Mouse (Mus musculus) neural tube, embryonic 13.5 days (tissue): ENCODE results near the gene Ap2a1. TPM values are rescaled to one million over a fixed set of nuclear protein-coding genes. Genes with fewer than 3 reads are reported as not detected.

Experiments
- ATAC-seq: fragments of 200-750 bp; cut with Nextera tagmentation; 2 replicates; pipeline ENCODE4 v1.8.0; 2017; ENCODE audit warnings: low read depth, mild to moderate bottlenecking, moderate TSS enrichment, moderate library complexity
- H3K27ac ChIP-seq: fragments of 300-500 bp; sonication (generic); replicated peaks from 2 replicates; pipeline ENCODE4 v1.5.1; 2015; ENCODE audit warnings: moderate library complexity, mild to moderate bottlenecking, inconsistent platforms
- H3K27me3 ChIP-seq: fragments of 300-500 bp; sonication (generic); 2 replicates; pipeline ENCODE4 v1.6.1; 2015; ENCODE audit warnings: mild to moderate bottlenecking, inconsistent platforms
- H3K36me3 ChIP-seq: fragments of 300-500 bp; sonication (generic); 2 replicates; pipeline ENCODE4 v1.6.1; 2015; ENCODE audit warnings: mild to moderate bottlenecking, inconsistent platforms
- H3K4me1 ChIP-seq: fragments of 300-500 bp; sonication (generic); replicated peaks from 2 replicates; pipeline ENCODE4 v1.6.1; 2015; ENCODE audit warnings: inconsistent platforms
- H3K4me2 ChIP-seq: fragments of 300-500 bp; sonication (generic); 2 replicates; pipeline ENCODE4 v1.6.1; 2015; ENCODE audit warnings: inconsistent platforms, mild to moderate bottlenecking, moderate library complexity
- H3K4me3 ChIP-seq: fragments of 300-500 bp; sonication (generic); 2 replicates; pipeline ENCODE4 v1.5.1; 2015; ENCODE audit warnings: mild to moderate bottlenecking, inconsistent platforms
- H3K9ac ChIP-seq: fragments of 300-500 bp; sonication (generic); 2 replicates; pipeline ENCODE4 v1.6.1; 2015; ENCODE audit warnings: moderate library complexity, mild to moderate bottlenecking, inconsistent platforms
- H3K9me3 ChIP-seq: fragments of 300-500 bp; sonication (generic); 2 replicates; pipeline ENCODE4 v1.6.1; 2016; ENCODE audit warnings: inconsistent platforms
- WGBS: fragments of 180-500 bp; shearing (Covaris S2); methylation state at CpG from one replicate; pipeline ENCODE4 v1.1.7; 2015; 5-methylcytosine and 5-hydroxymethylcytosine counted together
- polyA plus RNA-seq: library from polyadenylated mRNA; unstranded; fragments of >200 nt; fragmentation: Nextera tagmentation; extraction: Ambion mirVana; gene quantifications from 2 replicates; pipeline ENCODE4 v1.2.1, GENCODE M21; 2015

Gene Ap2a1
- 115 and 116 TPM in 2 replicates for polyA plus RNA-seq

GRCm38 (mm10) chr7:44929204-44930151, at the start of gene Ap2a1:
TSS of gene Ap2a1 (minus strand) at chr7:44929496.
- H3K4me2 ChIP-seq = peak within 1 kb of the TSS; percentile 83
- peak within 1 kb of the TSS; percentile 93 for H3K27ac ChIP-seq
- H3K4me1 ChIP-seq = peaks cover 26% of the 10 kb centered on the region
- ATAC-seq = peak; percentile 99
- peaks cover 24% of the 10 kb centered on the region for H3K36me3 ChIP-seq
- peak within 1 kb of the TSS; percentile 98 for H3K9ac ChIP-seq
- H3K27me3 ChIP-seq = no peaks in the 10 kb centered on the region
- peak within 1 kb of the TSS; percentile 96 for H3K4me3 ChIP-seq
- no peaks in the 10 kb centered on the region for H3K9me3 ChIP-seq
- WGBS = under 1% methylated on average over 84 of the region's 84 CpGs

- Histone ChIP-seq H3K27me3 (no peaks in the 10 kb centered on the region), H3K4me3 (no peak overlapping the region), H3K27ac (no peak overlapping the region), H3K36me3 (peaks cover 70% of the 10 kb centered on the region), H3K9me3 (no peaks in the 10 kb centered on the region), H3K4me2 (no peak overlapping the region), H3K9ac (no peak overlapping the region), H3K4me1 (peaks cover 18% of the 10 kb centered on the region)
- ATAC-seq = no peak
- 93% methylated on average over 3 of the region's 3 CpGs for WGBS
These were observed 49.0 kb upstream of the Ap2a1 start for GRCm38 (mm10) chr7:44978300-44978699.

- Histone ChIP-seq H3K9ac (peak overlapping the region; percentile 83), H3K27me3 (no peaks in the 10 kb centered on the region), H3K9me3 (no peaks in the 10 kb centered on the region), H3K36me3 (peaks cover 43% of the 10 kb centered on the region), H3K4me3 (peak overlapping the region; percentile 54), H3K4me2 (peak overlapping the region; percentile 94), H3K4me1 (peaks cover 47% of the 10 kb centered on the region), H3K27ac (peak overlapping the region; percentile 97)
- ATAC-seq = no peak
- WGBS = 18% methylated on average over 6 of the region's 6 CpGs
These were observed 45.8 kb upstream of the Ap2a1 start for GRCm38 (mm10) chr7:44975117-44975419.

- H3K4me3 ChIP-seq = peak within 1 kb of the TSS; percentile 54
- peak within 1 kb of the TSS; percentile 94 for H3K4me2 ChIP-seq
- peak; percentile 58 for ATAC-seq
- H3K4me1 ChIP-seq = peaks cover 47% of the 10 kb centered on the region
- H3K9me3 ChIP-seq = no peaks in the 10 kb centered on the region
- H3K36me3 ChIP-seq = peaks cover 37% of the 10 kb centered on the region
- peak within 1 kb of the TSS; percentile 97 for H3K27ac ChIP-seq
- 2% methylated on average over 22 of the region's 22 CpGs for WGBS
- peak within 1 kb of the TSS; percentile 83 for H3K9ac ChIP-seq
- no peaks in the 10 kb centered on the region for H3K27me3 ChIP-seq
These were observed 45.3 kb upstream of the Ap2a1 start, which contains the start of gene Cpt1c for GRCm38 (mm10) chr7:44974383-44975116. TSS of gene Cpt1c (minus strand) at chr7:44974851.

GRCm38 (mm10) chr7:44973415-44974130, 44.3 kb upstream of the Ap2a1 start:
- Histone ChIP-seq H3K27me3 (no peaks in the 10 kb centered on the region), H3K9ac (peak overlapping the region; percentile 83), H3K9me3 (no peaks in the 10 kb centered on the region), H3K4me2 (peak overlapping the region; percentile 94), H3K36me3 (peaks cover 28% of the 10 kb centered on the region), H3K4me1 (peaks cover 47% of the 10 kb centered on the region), H3K27ac (peak overlapping the region; percentile 97), H3K4me3 (peak overlapping the region; percentile 54)
- WGBS = 41% methylated on average over 14 of the region's 14 CpGs
- ATAC-seq = 0 out of 2 replicates have a peak, but pooled peaks have one; percentile 6

- Histone ChIP-seq H3K4me2 (peak overlapping the region; percentile 74), H3K4me3 (peak overlapping the region; percentile 51), H3K9ac (peak overlapping the region; percentile 70), H3K4me1 (peaks cover 47% of the 10 kb centered on the region), H3K9me3 (no peaks in the 10 kb centered on the region), H3K27ac (peak overlapping the region; percentile 86; the same call in 1 of the 2 replicates), H3K27me3 (no peaks in the 10 kb centered on the region), H3K36me3 (peaks cover 22% of the 10 kb centered on the region)
- WGBS = 77% methylated on average over 7 of the region's 7 CpGs
- no peak for ATAC-seq
These were observed 41.8 kb upstream of the Ap2a1 start for GRCm38 (mm10) chr7:44971142-44971541.

- Histone ChIP-seq H3K27me3 (no peaks in the 10 kb centered on the region), H3K4me2 (peak overlapping the region; percentile 74), H3K4me3 (peak overlapping the region; percentile 51), H3K9ac (peak overlapping the region; percentile 70), H3K27ac (peak overlapping the region; percentile 86), H3K4me1 (peaks cover 43% of the 10 kb centered on the region), H3K9me3 (no peaks in the 10 kb centered on the region), H3K36me3 (peaks cover 27% of the 10 kb centered on the region)
- peak; percentile 94 for ATAC-seq
- WGBS = under 1% methylated on average over 35 of the region's 36 CpGs
These were observed 41.0 kb upstream of the Ap2a1 start for GRCm38 (mm10) chr7:44970231-44970691.

GRCm38 (mm10) chr7:44966638-44967037, 37.3 kb upstream of the Ap2a1 start:
- Histone ChIP-seq H3K36me3 (peaks cover 59% of the 10 kb centered on the region), H3K27ac (no peak overlapping the region), H3K9ac (no peak overlapping the region), H3K4me1 (peaks cover 14% of the 10 kb centered on the region), H3K4me3 (no peak overlapping the region), H3K4me2 (no peak overlapping the region), H3K27me3 (no peaks in the 10 kb centered on the region), H3K9me3 (no peaks in the 10 kb centered on the region)
- ATAC-seq = no peak
- 75% methylated on average over 15 of the region's 15 CpGs for WGBS

- Histone ChIP-seq H3K4me1 (peaks cover 8% of the 10 kb centered on the region), H3K27ac (no peak overlapping the region), H3K4me2 (no peak overlapping the region), H3K4me3 (no peak overlapping the region), H3K27me3 (no peaks in the 10 kb centered on the region), H3K36me3 (peaks cover 66% of the 10 kb centered on the region), H3K9ac (no peak overlapping the region), H3K9me3 (no peaks in the 10 kb centered on the region)
- 83% methylated on average over 7 of the region's 7 CpGs for WGBS
- ATAC-seq = no peak
These were observed 36.7 kb upstream of the Ap2a1 start for GRCm38 (mm10) chr7:44965975-44966374.

- no peak for ATAC-seq
- Histone ChIP-seq H3K4me3 (no peak overlapping the region), H3K9me3 (no peaks in the 10 kb centered on the region), H3K4me1 (no peaks in the 10 kb centered on the region), H3K4me2 (no peak overlapping the region), H3K27me3 (no peaks in the 10 kb centered on the region), H3K36me3 (peaks cover 75% of the 10 kb centered on the region), H3K9ac (no peak overlapping the region), H3K27ac (no peak overlapping the region)
- 95% methylated on average over 13 of the region's 13 CpGs for WGBS
These were observed 35.7 kb upstream of the Ap2a1 start for GRCm38 (mm10) chr7:44964990-44965389.

- H3K27me3 ChIP-seq = no peaks in the 10 kb centered on the region
- peaks cover 87% of the 10 kb centered on the region for H3K36me3 ChIP-seq
- H3K4me1 ChIP-seq = 0 out of 2 replicates have a peak, but pooled peaks cover under 1% of the 10 kb centered on the region
- no peak overlapping the region for H3K4me2 ChIP-seq
- no peak overlapping the region for H3K4me3 ChIP-seq
- H3K9ac ChIP-seq = no peak overlapping the region
- H3K9me3 ChIP-seq = no peaks in the 10 kb centered on the region
- H3K27ac ChIP-seq = no peak overlapping the region
- ATAC-seq = no peak
- 92% methylated on average over 5 of the region's 5 CpGs for WGBS
These were observed 33.5 kb upstream of the Ap2a1 start for GRCm38 (mm10) chr7:44962831-44963230.
